Mouse (Mus musculus) 416B (cell line): Measurements from ENCODE around the gene Stub1.
"Not testable (repeated sequence)": the region's sequence is repeated elsewhere in the genome, so short reads cannot be mapped to it uniquely, and the experiment has no call there.

Experiments used
- DNase-seq: peaks from one replicate; pipeline ENCODE4 v3.0.0; 2011; ENCODE audit warnings: low read depth

Stub1 gene

GRCm38 (mm10) chr17:25823452-25823851 is 9.8 kb downstream of the Stub1 start, which contains the start of gene Wdr24:
Gene Wdr24 (plus strand): TSS chr17:25823627.
- DNase-seq, result peak; percentile 95

GRCm38 (mm10) chr17:25818851-25819780 is 14.1 kb downstream of the Stub1 start:
- no peak for DNase-seq

GRCm38 (mm10) chr17:25817662-25818061 is 15.5 kb downstream of the Stub1 start:
- DNase-seq, result no peak

- peak; percentile 26 for DNase-seq
These were observed 19.7 kb downstream of the Stub1 start for GRCm38 (mm10) chr17:25813471-25813870.

GRCm38 (mm10) chr17:25810890-25811289 is 22.3 kb downstream of the Stub1 start:
- no peak for DNase-seq

- no peak for DNase-seq
These were observed 23.4 kb downstream of the Stub1 start for GRCm38 (mm10) chr17:25809606-25810340.

GRCm38 (mm10) chr17:25808789-25809605 is 24.2 kb downstream of the Stub1 start, which contains the start of gene Fbxl16:
Gene Fbxl16 (plus strand): TSS chr17:25809085.
- no peak for DNase-seq

- DNase-seq, result no peak
These were observed 25.2 kb downstream of the Stub1 start for GRCm38 (mm10) chr17:25808028-25808427.

- not testable (repeated sequence) for DNase-seq
These were observed 25.8 kb downstream of the Stub1 start for GRCm38 (mm10) chr17:25807452-25807851.

GRCm38 (mm10) chr17:25806507-25806906 is 26.7 kb downstream of the Stub1 start:
- DNase-seq, result no peak

GRCm38 (mm10) chr17:25802825-25803517 is 30.2 kb downstream of the Stub1 start:
- peak; percentile 52 for DNase-seq

- peak; percentile 88 for DNase-seq
These were observed 32.2 kb downstream of the Stub1 start for GRCm38 (mm10) chr17:25801029-25801428.

- DNase-seq, result peak; percentile 89
These were observed 36.2 kb downstream of the Stub1 start, which contains the start of gene Metrn for GRCm38 (mm10) chr17:25796951-25797369. Gene Metrn (minus strand): TSS chr17:25797136.

- peak; percentile 28 for DNase-seq
These were observed 36.9 kb downstream of the Stub1 start for GRCm38 (mm10) chr17:25796211-25796771.

- DNase-seq, result peak; percentile 14
These were observed 37.6 kb downstream of the Stub1 start, which contains the start of gene AC134908.4 for GRCm38 (mm10) chr17:25795609-25796092. Gene AC134908.4 (minus strand): TSS chr17:25795659.

- DNase-seq, result no peak
These were observed 38.2 kb downstream of the Stub1 start for GRCm38 (mm10) chr17:25794998-25795397.

- no peak for DNase-seq
These were observed 39.0 kb downstream of the Stub1 start for GRCm38 (mm10) chr17:25794197-25794596.

GRCm38 (mm10) chr17:25792615-25793014 is 40.6 kb downstream of the Stub1 start, which contains the start of gene Fam173a:
Gene Fam173a (minus strand): TSS chr17:25792901.
- DNase-seq, result peak; percentile 95

GRCm38 (mm10) chr17:25791843-25792527 is 41.2 kb downstream of the Stub1 start:
- DNase-seq, result peak; percentile 94

- no peak for DNase-seq
These were observed 41.8 kb downstream of the Stub1 start for GRCm38 (mm10) chr17:25791320-25791842.
